Mouse (Mus musculus) brain, embryonic 14.5 days (tissue): ENCODE measurements around the gene Nlrp1b.

Source experiments
- CTCF ChIP-seq: fragments of 200-500 bp; IDR thresholded peaks from 2 replicates; pipeline ENCODE4 v1.5.1; 2012; ENCODE audit warnings: inconsistent platforms, mild to moderate bottlenecking, moderate library complexity, borderline replicate concordance; ENCODE audit not compliant: insufficient read depth, insufficient read length; ENCODE audit errors: extremely low read depth
- POLR2A ChIP-seq: fragments of 200-500 bp; IDR thresholded peaks from 2 replicates; pipeline ENCODE4 v1.6.1; 2012; ENCODE audit warnings: mild to moderate bottlenecking, inconsistent platforms, borderline replicate concordance; ENCODE audit not compliant: poor library complexity, insufficient read depth, insufficient read length, severe bottlenecking; ENCODE audit errors: extremely low read depth

GRCm38 (mm10) chr11:71144661-71145060 lies 85.9 kb downstream of the Nlrp1b start, which contains the start of gene Nlrp1a:
- no peak for TF ChIP-seq POLR2A
- TF ChIP-seq CTCF, result no peak
